9 mouse cellular contexts compared by ENCODE assay signal in the genomic region with DNA sequence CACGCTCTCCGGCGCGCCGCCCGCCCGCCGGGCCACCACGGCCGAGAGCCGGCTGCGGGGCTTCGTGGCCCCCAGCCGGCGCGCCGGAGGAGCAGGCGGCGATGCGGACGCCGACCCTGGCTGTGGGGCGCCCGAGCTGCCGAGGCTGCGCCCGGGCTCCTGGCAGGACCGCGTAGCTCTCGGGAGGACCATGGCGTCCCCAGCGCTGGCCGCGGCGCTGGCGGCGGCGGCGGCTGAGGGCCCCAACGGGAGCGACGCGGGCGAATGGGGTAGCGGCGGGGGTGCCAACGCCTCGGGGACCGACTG. TPM values are rescaled to one million over a fixed set of nuclear protein-coding genes. Genes with fewer than 3 reads are reported as not detected.
A peak's percentile ranks its signal among the peaks of the same experiment; 100 is the strongest.
DNase-seq lines count a peak whose midpoint lies in the region; ATAC-seq and TF ChIP-seq lines count a peak whose summit lies in the region.
"Had no signal": no experiment of that assay in that cellular context is flagged by ENCODE, and none has a peak within 500 bp of the region (broad histone marks: within the 10 kb centered on the region; RNA-seq: fewer than 3 reads in every experiment).

No protein-coding gene starts in this region.

- peak overlapping the region; percentile 54 for H3K4me3 ChIP-seq in cerebellum, adult 2 months (replicated peaks; ENCODE audit: insufficient read depth, low read depth, low read length)
- peak overlapping the region; percentile 46 for H3K4me3 ChIP-seq in lung, embryonic 15.5 days
- H3K4me3 ChIP-seq in intestine, embryonic 16.5 days (ENCODE audit: low read length): peak overlapping the region; percentile 44
- peak overlapping the region; percentile 56 for H3K4me3 ChIP-seq in olfactory bulb, adult 2 months (ENCODE audit: insufficient read depth, low read depth, low read length)
- H3K4me3 ChIP-seq: myocyte had no signal

- WGBS in cerebellum, adult 2 months: under 1% methylated on average over 49 of the region's 49 CpGs
- WGBS in lung, embryonic 15.5 days: 2% methylated on average over 37 of the region's 49 CpGs
- under 1% methylated on average over 40 of the region's 49 CpGs for WGBS in intestine, embryonic 16.5 days
- under 1% methylated on average over 49 of the region's 49 CpGs for WGBS in olfactory bulb, adult 2 months

- no peaks in the 10 kb centered on the region for H3K9me3 ChIP-seq in lung, embryonic 15.5 days
- no peaks in the 10 kb centered on the region for H3K9me3 ChIP-seq in intestine, embryonic 16.5 days (ENCODE audit: control insufficient read depth, low read length)

- no peaks in the 10 kb centered on the region for H3K36me3 ChIP-seq in lung, embryonic 15.5 days
- no peaks in the 10 kb centered on the region for H3K36me3 ChIP-seq in intestine, embryonic 16.5 days (ENCODE audit: control insufficient read depth, insufficient read depth, low read length)

- no peak for TF ChIP-seq POLR2A in cerebellum, adult 2 months (IDR thresholded peaks at IDR 0.05; ENCODE audit: borderline replicate concordance, insufficient read depth, low read length)
- no peak for TF ChIP-seq POLR2A in olfactory bulb, adult 2 months (IDR thresholded peaks at IDR 0.05; ENCODE audit: insufficient read depth, low read depth, low read length)

- H3K4me2 ChIP-seq in lung, embryonic 15.5 days: peak overlapping the region; percentile 90
- peak overlapping the region; percentile 78 for H3K4me2 ChIP-seq in intestine, embryonic 16.5 days (ENCODE audit: low read depth, low read length)

- H3K9ac ChIP-seq in lung, embryonic 15.5 days: no peak overlapping the region
- no peak overlapping the region for H3K9ac ChIP-seq in intestine, embryonic 16.5 days (ENCODE audit: low read depth, low read length)

- 0 out of 2 replicates have a peak, but pooled peaks cover 4% of the 10 kb centered on the region for H3K4me1 ChIP-seq in cerebellum, adult 2 months (ENCODE audit: control insufficient read depth, insufficient read depth, low read length)
- H3K4me1 ChIP-seq in lung, embryonic 15.5 days: peaks cover 22% of the 10 kb centered on the region; the same call in 1 of the 2 replicates
- H3K4me1 ChIP-seq in intestine, embryonic 16.5 days (ENCODE audit: control insufficient read depth, insufficient read depth, low read length): no peaks in the 10 kb centered on the region; the same call in 1 of the 2 replicates
- H3K4me1 ChIP-seq in olfactory bulb, adult 2 months (ENCODE audit: control insufficient read depth, insufficient read depth, low read length): peaks cover 19% of the 10 kb centered on the region

- no peak for ATAC-seq in lung, embryonic 15.5 days (ENCODE audit: borderline replicate concordance, extremely low read depth, low FRiP score, low TSS enrichment)
- ATAC-seq in intestine, embryonic 16.5 days: no peak

- H3K27ac ChIP-seq in cerebellum, adult 2 months (ENCODE audit: insufficient read depth, low read length): peak overlapping the region; percentile 70; the same call in 1 of the 2 replicates
- no peak overlapping the region for H3K27ac ChIP-seq in lung, embryonic 15.5 days
- H3K27ac ChIP-seq in intestine, embryonic 16.5 days (ENCODE audit: low read length): no peak overlapping the region
- no peak overlapping the region for H3K27ac ChIP-seq in olfactory bulb, adult 2 months (ENCODE audit: insufficient read depth, low read depth, low read length)

- H3K27me3 ChIP-seq in cerebellum, adult 2 months (ENCODE audit: control insufficient read depth, insufficient read depth, low read length): no peaks in the 10 kb centered on the region
- H3K27me3 ChIP-seq in lung, embryonic 15.5 days: peaks cover 89% of the 10 kb centered on the region
- H3K27me3 ChIP-seq in intestine, embryonic 16.5 days (replicated peaks; ENCODE audit: control insufficient read depth, insufficient read depth, low read length): peaks cover 74% of the 10 kb centered on the region

- DNase-seq in cerebellum, adult 2 months: no peak
- DNase-seq in cerebellum, postnatal 14 days: no peak
- no peak for DNase-seq in lung, postnatal 4 days
- no peak for DNase-seq in lung, postnatal 36 days
- no peak for DNase-seq in thymus, postnatal 0 days (ENCODE audit: low spot score)

- TF ChIP-seq CTCF in cerebellum, adult 2 months (IDR thresholded peaks at IDR 0.05; ENCODE audit: borderline replicate concordance, insufficient read depth, low read depth, low read length): no peak
- no peak for TF ChIP-seq CTCF in olfactory bulb, adult 2 months (IDR thresholded peaks at IDR 0.05; ENCODE audit: insufficient read depth, low read depth, low read length)

RNA-seq across cellular contexts. Expression of a gene that starts 1.5 kb away (rescaled TPM):
- 8.4 and 9.1 TPM in 2 replicates for polyA plus RNA-seq in cerebellum, adult 2 months (2012; rRNA removed)
- polyA plus RNA-seq in lung, embryonic 15.5 days (2015; fragmentation: Nextera tagmentation; extraction: Ambion mirVana): not detected in 2 replicates
- polyA plus RNA-seq in intestine, embryonic 16.5 days (2015; fragmentation: Nextera tagmentation; extraction: Ambion mirVana): not detected in 2 replicates
- not detected in 2 replicates for polyA plus RNA-seq in olfactory bulb, adult 2 months (2012; ENCODE audit: insufficient read depth, insufficient read length, low replicate concordance, missing spikeins)
- polyA plus RNA-seq in thymus, postnatal 0 days (2015; fragmentation: Nextera tagmentation; extraction: Ambion mirVana): 0.09 and 0.24 TPM in 2 replicates
- polyA plus RNA-seq: myocyte had no signal
